Mouse (Mus musculus) kidney, adult 18-20 months (tissue): ENCODE results near the gene Arhgef1.
"Not testable (repeated sequence)": the region's sequence is repeated elsewhere in the genome, so short reads cannot be mapped to it uniquely, and the experiment has no call there.

Experiments used
- DNase-seq: peaks from one replicate; pipeline ENCODE4 v3.0.0; 2021

Arhgef1 gene

DNA sequence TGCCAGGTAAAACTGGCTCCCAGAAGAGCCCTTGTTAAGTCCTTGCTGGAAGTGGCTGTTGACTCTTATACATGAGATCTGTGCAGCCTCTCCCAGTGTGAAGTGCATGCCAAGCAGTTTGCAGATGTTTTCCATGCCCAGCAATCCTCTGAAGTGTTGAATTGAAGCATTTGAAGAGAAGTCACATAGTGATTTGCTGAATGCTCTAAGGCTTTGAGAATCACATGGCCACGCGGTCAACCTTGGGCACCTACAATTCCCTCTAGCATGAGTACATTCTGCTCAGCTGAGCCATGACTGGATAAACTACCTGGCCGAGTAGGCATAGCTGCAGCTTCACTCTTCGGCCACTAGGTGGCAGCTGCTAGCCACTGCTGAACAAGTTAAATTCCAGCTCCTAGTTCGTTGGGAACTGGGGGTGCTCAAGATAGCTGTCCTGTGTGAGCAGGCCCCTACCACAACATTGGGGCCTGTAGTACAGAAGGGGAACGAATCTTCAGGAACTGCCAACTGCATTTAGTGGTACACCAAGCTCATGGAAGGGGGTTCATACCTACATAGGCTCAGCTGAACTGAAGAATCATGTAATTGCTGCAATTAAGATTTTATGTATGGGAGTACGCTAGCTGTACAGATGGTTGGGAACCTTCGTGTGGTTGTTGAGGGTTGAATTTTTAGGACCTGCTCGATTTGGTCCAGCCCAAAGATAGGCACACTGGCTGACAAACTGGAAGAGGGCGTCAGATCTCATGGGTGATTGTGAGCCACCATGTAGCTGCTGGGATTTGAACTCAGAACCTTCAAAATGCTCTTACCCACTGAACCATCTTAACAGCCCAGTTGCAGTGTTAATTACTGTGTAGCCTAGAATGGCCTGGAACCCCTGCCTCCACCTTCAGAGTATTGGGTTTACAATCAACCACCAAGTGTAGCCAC, 12.2 kb upstream of the Arhgef1 start:
- peak; percentile 68 for DNase-seq

- DNase-seq: no peak
Measured at GRCm38 (mm10) chr7:24891241-24892124, 11.2 kb upstream of the Arhgef1 start.

GRCm38 (mm10) chr7:24892125-24892583, 10.6 kb upstream of the Arhgef1 start:
- DNase-seq: no peak

DNA sequence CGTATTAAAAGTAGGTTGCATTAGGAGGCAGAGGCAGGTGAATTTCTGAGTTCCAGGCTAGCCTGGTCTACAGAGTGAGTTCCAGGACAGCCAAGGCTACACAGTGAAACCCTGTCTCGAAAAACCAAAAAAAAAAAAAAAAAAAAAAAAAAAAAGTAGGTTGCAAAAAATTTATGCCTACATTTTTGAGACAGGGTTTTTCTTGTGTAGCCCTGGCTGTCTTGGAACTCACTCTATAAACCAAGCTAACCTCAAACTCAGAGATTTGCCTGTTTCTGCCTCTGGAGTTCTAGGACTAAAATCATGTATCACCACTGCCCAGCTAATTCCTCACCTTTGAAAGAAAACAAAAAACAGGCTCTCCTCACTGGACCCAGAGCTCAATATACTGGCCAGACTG, 7.0 kb upstream of the Arhgef1 start:
- not testable (repeated sequence) for DNase-seq

GRCm38 (mm10) chr7:24896269-24896668, 6.4 kb upstream of the Arhgef1 start:
- DNase-seq: no peak

GRCm38 (mm10) chr7:24897224-24897623, 5.5 kb upstream of the Arhgef1 start, which contains the start of gene Cd79a:
Cd79a (plus strand) TSS chr7:24897381.
- DNase-seq: no peak

DNA sequence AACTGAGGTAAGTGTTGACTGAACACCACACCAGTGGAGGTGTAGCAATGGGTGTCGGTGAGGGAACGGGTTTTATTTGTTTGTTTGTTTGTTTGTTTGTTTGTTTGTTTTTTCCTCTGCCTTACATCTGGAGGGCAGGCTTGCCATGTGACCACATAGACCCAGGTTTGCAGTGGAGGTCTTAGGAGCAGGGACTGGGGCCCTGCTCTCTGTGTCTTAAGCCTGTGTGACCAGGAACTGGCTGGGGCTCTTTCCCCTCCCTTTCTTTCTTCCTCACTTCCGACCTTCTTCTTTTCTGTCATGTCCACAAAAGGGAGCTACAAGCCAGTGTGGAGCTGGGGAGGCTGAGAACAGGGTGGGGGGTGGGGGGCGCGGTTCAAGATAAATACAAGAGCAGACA, 4.8 kb upstream of the Arhgef1 start:
- DNase-seq: no peak

DNA sequence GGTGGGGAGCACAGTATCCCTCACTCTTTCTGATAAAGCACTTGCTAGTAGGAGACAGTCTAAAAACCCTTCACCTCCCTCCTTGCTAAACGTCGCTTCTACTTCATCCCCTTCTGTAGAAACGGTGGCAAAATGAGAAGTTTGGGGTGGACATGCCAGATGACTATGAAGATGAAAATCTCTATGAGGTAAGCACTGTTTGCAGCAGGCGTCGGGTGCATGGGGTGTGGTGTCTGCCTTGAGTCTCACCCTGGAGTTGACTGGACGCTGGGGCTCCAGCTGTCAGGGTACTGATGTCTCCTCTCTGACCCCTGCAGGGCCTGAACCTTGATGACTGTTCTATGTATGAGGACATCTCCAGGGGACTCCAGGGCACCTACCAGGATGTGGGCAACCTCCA, 1.6 kb upstream of the Arhgef1 start:
- DNase-seq: no peak

- no peak for DNase-seq
Measured at GRCm38 (mm10) chr7:24901842-24902241, 870 bp upstream of the Arhgef1 start.

- DNase-seq: no peak
Measured at GRCm38 (mm10) chr7:24902264-24902629, 465 bp upstream of the Arhgef1 start.

GRCm38 (mm10) chr7:24903444-24903825, 723 bp downstream of the Arhgef1 start:
- no peak for DNase-seq

GRCm38 (mm10) chr7:24904070-24904483, 1.4 kb downstream of the Arhgef1 start:
- DNase-seq: peak; percentile 96

GRCm38 (mm10) chr7:24904936-24905335, 2.2 kb downstream of the Arhgef1 start:
- DNase-seq: peak; percentile 66

DNA sequence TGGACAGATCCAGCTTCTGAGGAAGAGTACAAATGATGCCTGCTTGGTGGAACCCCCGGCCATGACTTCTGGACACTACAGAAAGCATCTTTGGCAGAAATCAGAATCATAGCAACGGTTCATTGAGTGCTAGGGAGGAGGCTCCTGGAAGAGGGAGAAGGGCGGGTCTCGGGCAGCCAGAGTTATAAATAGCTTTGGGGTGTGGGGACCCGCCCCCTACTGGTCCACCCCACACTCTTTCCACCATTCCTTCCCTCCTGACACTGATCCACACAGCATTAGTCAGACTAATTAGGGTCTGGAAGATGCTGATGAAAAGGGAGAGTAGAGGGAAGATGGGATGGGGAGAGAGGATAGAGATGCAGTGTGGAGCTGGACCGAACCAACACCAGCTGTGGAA, 3.8 kb downstream of the Arhgef1 start:
- no peak for DNase-seq

GRCm38 (mm10) chr7:24907211-24907748, 4.6 kb downstream of the Arhgef1 start:
- DNase-seq: no peak

- DNase-seq: no peak
Measured at GRCm38 (mm10) chr7:24912480-24912879, 9.8 kb downstream of the Arhgef1 start.

GRCm38 (mm10) chr7:24918763-24919323, 16.1 kb downstream of the Arhgef1 start:
- no peak for DNase-seq

- no peak for DNase-seq
Measured at GRCm38 (mm10) chr7:24919728-24920127, 17.0 kb downstream of the Arhgef1 start.

DNA sequence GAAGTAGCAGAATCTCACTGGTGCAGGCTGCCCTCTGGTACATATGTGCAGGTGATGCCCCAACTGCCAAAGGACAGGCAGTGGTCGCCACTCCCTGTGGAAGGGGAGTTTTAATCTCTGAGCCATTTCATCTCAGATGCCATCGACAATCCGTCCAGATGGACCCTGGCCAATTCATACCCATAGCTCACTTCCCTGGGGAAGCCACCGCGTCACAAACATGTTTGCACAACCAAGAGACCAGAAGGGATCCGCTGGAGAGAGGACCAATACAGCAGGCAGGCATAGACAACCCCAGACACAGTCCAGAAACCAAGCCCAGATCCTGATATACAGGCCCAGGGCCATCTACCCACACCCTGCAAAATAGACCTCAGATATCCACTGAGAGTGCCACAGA, 27.8 kb downstream of the Arhgef1 start:
- no peak for DNase-seq

DNA sequence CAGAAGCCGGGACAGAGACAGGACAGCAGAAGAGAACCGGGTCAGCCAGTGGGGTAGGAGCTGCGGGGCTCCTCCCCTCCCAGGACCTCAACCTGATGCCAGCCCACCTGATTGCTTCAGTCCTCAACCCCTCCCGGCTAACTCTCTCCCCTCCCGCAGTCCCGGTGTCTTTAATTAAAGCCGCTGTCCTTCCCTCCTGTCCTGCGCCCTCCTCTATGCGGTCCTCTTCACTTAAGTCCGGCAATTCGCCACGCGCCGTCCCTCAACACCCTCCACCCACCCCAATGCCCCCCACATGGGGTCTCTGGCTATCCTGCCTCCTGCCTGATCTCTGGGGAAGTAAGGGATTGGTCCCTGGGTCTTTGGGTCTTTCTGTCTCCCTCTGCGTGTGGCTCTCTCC, 28.9 kb downstream of the Arhgef1 start:
- no peak for DNase-seq

DNA sequence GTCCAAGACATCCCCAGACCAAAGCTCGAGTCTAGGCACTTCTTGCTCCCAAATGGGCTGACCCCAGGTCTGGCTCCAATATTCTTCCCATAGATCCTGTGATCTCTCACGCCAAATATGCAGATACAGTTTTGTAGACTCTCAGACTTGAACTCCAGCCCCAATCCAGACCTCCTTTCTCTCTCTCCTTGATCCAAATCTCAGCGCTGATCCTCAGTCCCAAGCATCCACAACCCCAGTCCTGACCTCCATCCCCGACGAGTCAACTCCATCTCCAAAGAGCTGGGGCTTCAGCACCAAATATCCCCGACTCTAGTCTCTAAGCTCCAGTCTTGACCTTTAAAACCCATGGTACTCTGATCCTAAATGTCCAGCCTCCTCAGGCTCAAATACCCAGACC, 40.9 kb downstream of the Arhgef1 start:
- no peak for DNase-seq

- no peak for DNase-seq
Measured at GRCm38 (mm10) chr7:24944257-24944950, 41.7 kb downstream of the Arhgef1 start, which contains the start of gene Gm4881. Gm4881 (minus strand) TSS chr7:24944494.
